Mouse (Mus musculus): ENCODE measurements around the gene Ninj2. TPM values are rescaled to one million over a fixed set of nuclear protein-coding genes. Genes with fewer than 3 reads are reported as not detected.

Gene Ninj2
- polyA plus RNA-seq, 1 experiment from 2014 or later = 0.18 TPM

DNA sequence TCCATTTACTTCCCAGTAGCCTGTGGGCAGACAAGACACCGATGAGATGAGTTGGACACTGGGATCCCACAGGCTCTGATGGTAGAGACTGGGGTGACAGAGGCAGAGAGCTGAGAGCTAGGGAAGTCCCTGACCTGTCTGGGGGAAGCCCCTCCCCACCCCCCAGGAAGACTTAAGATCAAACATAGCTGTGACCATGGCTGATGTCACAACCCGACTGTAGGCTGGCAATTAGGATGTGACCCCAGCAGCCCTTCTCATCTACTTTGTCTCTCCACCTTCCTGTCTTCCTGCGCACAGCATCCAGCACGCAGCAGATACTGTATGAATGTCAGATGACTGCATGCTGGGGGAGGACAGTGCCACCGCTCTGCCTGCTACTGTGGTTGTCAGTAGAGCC, 113.4 kb downstream of the Ninj2 start:
- Histone ChIP-seq H3K27ac (ENCODE audit: low read length) (no peak overlapping the region), H3K4me2 (ENCODE audit: low read depth, low read length) (no peak overlapping the region), H3K4me3 (ENCODE audit: low read depth, low read length) (no peak overlapping the region), H3K36me3 (ENCODE audit: control insufficient read depth, insufficient read depth) (no peaks in the 10 kb centered on the region), H3K4me1 (ENCODE audit: control insufficient read depth, low read depth, low read length) (peaks cover 5% of the 10 kb centered on the region), H3K9ac (ENCODE audit: low read depth, low read length) (no peak overlapping the region), H3K27me3 (ENCODE audit: control insufficient read depth, insufficient read depth, low read depth, low read length) (peaks cover 4% of the 10 kb centered on the region), H3K9me3 (replicated peaks; ENCODE audit: control insufficient read depth, low read length) (no peaks in the 10 kb centered on the region)
- WGBS (ENCODE audit: insufficient replicate concordance) = 61% methylated on average over 5 of the region's 5 CpGs
- ATAC-seq (ENCODE audit: low read depth) = no peak

DNA sequence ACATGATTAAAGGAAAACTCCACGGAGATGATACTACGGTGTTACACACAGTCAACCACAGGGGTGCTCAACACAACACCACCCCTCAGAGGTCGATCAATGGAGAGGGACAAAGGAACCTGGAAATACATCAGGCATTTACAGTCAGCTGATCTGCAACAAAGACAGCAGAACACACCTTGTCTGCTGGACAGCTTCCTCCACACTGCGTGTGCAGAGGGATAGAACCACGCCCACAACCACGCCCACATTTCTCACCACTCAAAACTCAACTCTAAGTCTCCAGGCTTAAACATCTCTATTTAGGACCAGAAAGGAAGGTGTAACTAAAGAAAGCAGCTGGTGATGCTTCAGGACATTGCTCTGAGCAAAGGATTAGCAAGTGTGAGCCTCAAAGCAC, 118.4 kb downstream of the Ninj2 start:
- Histone ChIP-seq H3K27me3 (ENCODE audit: control insufficient read depth, insufficient read depth, low read depth, low read length) (no peaks in the 10 kb centered on the region), H3K4me1 (ENCODE audit: control insufficient read depth, low read depth, low read length) (peaks cover 32% of the 10 kb centered on the region), H3K4me2 (ENCODE audit: low read depth, low read length) (no peak overlapping the region), H3K27ac (ENCODE audit: low read length) (no peak overlapping the region), H3K4me3 (ENCODE audit: low read depth, low read length) (no peak overlapping the region), H3K9me3 (replicated peaks; ENCODE audit: control insufficient read depth, low read length) (no peaks in the 10 kb centered on the region), H3K36me3 (ENCODE audit: control insufficient read depth, insufficient read depth) (no peaks in the 10 kb centered on the region), H3K9ac (ENCODE audit: low read depth, low read length) (no peak overlapping the region)
- ATAC-seq (ENCODE audit: low read depth) = no peak; the same call in 1 of the 2 replicates
- WGBS (ENCODE audit: insufficient replicate concordance) = 42% methylated on average over 6 of the region's 6 CpGs

DNA sequence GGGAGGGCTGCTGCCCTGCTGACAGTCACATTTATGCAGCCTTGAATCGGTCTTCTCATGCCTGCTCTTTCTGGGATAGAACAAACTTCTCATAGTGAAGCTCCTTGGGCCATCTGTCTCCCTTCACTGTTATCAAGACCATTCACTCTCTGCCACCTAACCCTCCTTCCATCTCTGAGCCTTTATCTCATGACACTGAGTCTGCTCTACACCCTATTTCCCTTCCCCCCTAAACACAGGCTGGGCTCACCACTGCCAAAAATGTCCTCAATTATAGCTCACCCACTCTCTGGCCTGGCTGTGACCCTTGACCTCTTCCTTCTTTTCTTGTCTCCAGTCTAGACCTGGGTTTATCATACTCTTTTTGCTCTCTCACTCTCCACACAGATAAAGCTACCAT, 123.6 kb downstream of the Ninj2 start:
- 29% methylated on average over 1 of the region's 1 CpGs for WGBS (ENCODE audit: insufficient replicate concordance)
- Histone ChIP-seq H3K4me3 (ENCODE audit: low read depth, low read length) (peak overlapping the region; percentile 29; the same call in 1 of the 2 replicates), H3K9ac (ENCODE audit: low read depth, low read length) (peak overlapping the region; percentile 63), H3K9me3 (replicated peaks; ENCODE audit: control insufficient read depth, low read length) (no peaks in the 10 kb centered on the region), H3K27ac (ENCODE audit: low read length) (peak overlapping the region; percentile 95), H3K27me3 (ENCODE audit: control insufficient read depth, insufficient read depth, low read depth, low read length) (no peaks in the 10 kb centered on the region), H3K4me1 (ENCODE audit: control insufficient read depth, low read depth, low read length) (peaks cover 43% of the 10 kb centered on the region), H3K4me2 (ENCODE audit: low read depth, low read length) (peak overlapping the region; percentile 66), H3K36me3 (ENCODE audit: control insufficient read depth, insufficient read depth) (no peaks in the 10 kb centered on the region)
- ATAC-seq (ENCODE audit: low read depth) = peak; percentile 100

DNA sequence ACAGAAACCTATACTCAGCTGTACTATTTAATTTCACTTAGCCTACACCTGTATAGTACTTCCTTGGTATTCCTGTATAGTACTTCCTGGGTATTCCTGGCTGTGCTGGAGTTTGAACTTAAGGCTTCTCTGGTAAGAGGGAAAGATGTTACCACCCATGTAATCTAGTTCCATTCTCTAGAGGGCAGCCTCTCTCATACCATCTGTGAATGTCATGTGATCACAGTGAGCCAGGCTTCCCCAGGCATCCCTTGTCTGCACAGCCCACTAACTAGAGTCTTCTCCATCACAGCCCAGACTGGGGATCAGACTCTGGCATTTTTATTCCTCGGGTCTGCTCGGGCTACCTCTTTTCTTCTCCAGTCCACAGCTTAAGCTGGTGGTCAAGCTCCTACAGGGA, 126.1 kb downstream of the Ninj2 start:
- no peaks in the 10 kb centered on the region for H3K27me3 ChIP-seq (ENCODE audit: control insufficient read depth, insufficient read depth, low read depth, low read length)
- no peak overlapping the region for H3K9ac ChIP-seq (ENCODE audit: low read depth, low read length)
- no peak overlapping the region for H3K4me3 ChIP-seq (ENCODE audit: low read depth, low read length)
- ATAC-seq (ENCODE audit: low read depth) = no peak
- H3K27ac ChIP-seq (ENCODE audit: low read length) = no peak overlapping the region
- H3K4me2 ChIP-seq (ENCODE audit: low read depth, low read length) = no peak overlapping the region
- H3K36me3 ChIP-seq (ENCODE audit: control insufficient read depth, insufficient read depth) = no peaks in the 10 kb centered on the region
- 83% methylated on average over 2 of the region's 2 CpGs for WGBS (ENCODE audit: insufficient replicate concordance)
- no peaks in the 10 kb centered on the region for H3K9me3 ChIP-seq (replicated peaks; ENCODE audit: control insufficient read depth, low read length)
- peaks cover 38% of the 10 kb centered on the region for H3K4me1 ChIP-seq (ENCODE audit: control insufficient read depth, low read depth, low read length)

DNA sequence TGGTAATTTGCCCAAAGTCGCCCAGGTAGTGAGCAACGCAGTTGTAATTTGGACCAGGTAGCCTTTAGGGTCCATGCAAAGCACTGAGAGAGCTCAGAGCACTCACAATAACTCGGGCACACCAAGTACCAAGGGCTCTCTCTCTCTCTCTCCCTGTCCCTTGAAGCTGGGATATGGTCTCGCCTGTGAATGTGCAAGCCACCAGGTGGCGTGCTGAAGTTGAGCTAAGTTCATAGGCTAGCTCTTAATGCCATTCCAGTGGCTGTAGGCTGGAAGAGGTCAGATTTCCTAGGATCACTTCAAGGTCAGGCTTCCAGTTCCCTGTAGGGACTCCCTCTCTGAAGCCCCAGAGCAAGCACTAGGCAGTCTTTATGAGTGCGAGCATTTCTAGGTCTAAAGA, 129.5 kb downstream of the Ninj2 start:
- no peaks in the 10 kb centered on the region for H3K36me3 ChIP-seq (ENCODE audit: control insufficient read depth, insufficient read depth)
- no peaks in the 10 kb centered on the region for H3K9me3 ChIP-seq (replicated peaks; ENCODE audit: control insufficient read depth, low read length)
- no peaks in the 10 kb centered on the region for H3K27me3 ChIP-seq (ENCODE audit: control insufficient read depth, insufficient read depth, low read depth, low read length)
- no peak overlapping the region for H3K4me2 ChIP-seq (ENCODE audit: low read depth, low read length)
- WGBS (ENCODE audit: insufficient replicate concordance) = 18% methylated on average over 6 of the region's 6 CpGs
- ATAC-seq (ENCODE audit: low read depth) = no peak
- H3K4me1 ChIP-seq (ENCODE audit: control insufficient read depth, low read depth, low read length) = peaks cover 7% of the 10 kb centered on the region
- H3K4me3 ChIP-seq (ENCODE audit: low read depth, low read length) = no peak overlapping the region
- H3K27ac ChIP-seq (ENCODE audit: low read length) = no peak overlapping the region
- H3K9ac ChIP-seq (ENCODE audit: low read depth, low read length) = no peak overlapping the region

DNA sequence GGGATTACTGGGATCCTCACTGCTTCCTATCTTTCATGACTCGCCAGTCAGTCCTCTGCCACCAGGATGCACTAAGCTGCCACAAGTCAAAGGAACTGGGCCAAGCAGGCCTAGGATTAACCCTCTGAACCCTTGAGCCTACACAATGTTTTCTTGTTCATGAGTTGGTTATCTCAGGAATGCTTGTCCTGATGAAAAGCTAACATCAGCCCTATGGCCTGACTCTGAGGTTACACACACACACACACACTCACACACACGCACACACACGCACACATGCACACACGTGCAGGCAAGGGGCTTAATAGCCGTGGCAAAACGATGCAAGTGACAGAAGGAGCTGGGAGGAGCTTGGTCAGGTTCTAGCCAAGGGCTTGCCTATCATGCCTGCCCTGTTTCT, 132.2 kb downstream of the Ninj2 start:
- H3K4me1 ChIP-seq (ENCODE audit: control insufficient read depth, low read depth, low read length) = no peaks in the 10 kb centered on the region
- 41% methylated on average over 6 of the region's 6 CpGs for WGBS (ENCODE audit: insufficient replicate concordance)
- H3K27me3 ChIP-seq (ENCODE audit: control insufficient read depth, insufficient read depth, low read depth, low read length) = no peaks in the 10 kb centered on the region
- H3K4me2 ChIP-seq (ENCODE audit: low read depth, low read length) = no peak overlapping the region
- no peak overlapping the region for H3K4me3 ChIP-seq (ENCODE audit: low read depth, low read length)
- H3K36me3 ChIP-seq (ENCODE audit: control insufficient read depth, insufficient read depth) = no peaks in the 10 kb centered on the region
- ATAC-seq (ENCODE audit: low read depth) = no peak
- H3K9me3 ChIP-seq (replicated peaks; ENCODE audit: control insufficient read depth, low read length) = no peaks in the 10 kb centered on the region
- no peak overlapping the region for H3K9ac ChIP-seq (ENCODE audit: low read depth, low read length)
- H3K27ac ChIP-seq (ENCODE audit: low read length) = no peak overlapping the region

DNA sequence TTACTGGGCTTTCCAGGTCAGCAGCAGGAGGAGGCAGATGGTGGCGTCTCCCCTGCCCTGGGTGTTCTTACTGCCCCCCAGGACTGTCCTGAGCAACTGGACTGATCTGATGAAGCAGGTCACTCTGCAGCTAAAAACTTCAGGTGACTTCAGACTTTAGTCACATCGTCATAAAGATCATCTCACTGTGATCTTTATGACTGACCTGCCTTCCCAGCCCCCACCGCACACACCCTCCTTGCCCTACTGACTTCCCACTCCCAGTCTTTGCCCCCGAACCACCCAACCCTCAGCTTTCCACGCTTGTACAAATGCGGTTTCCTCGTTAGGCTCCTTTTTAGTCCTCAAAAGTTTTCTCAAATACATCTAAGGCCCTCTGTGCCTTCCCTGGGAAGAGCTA, 133.9 kb downstream of the Ninj2 start:
- no peak overlapping the region for H3K27ac ChIP-seq (ENCODE audit: low read length)
- no peak overlapping the region for H3K4me2 ChIP-seq (ENCODE audit: low read depth, low read length)
- H3K36me3 ChIP-seq (ENCODE audit: control insufficient read depth, insufficient read depth) = no peaks in the 10 kb centered on the region
- 66% methylated on average over 7 of the region's 7 CpGs for WGBS (ENCODE audit: insufficient replicate concordance)
- no peaks in the 10 kb centered on the region for H3K9me3 ChIP-seq (replicated peaks; ENCODE audit: control insufficient read depth, low read length)
- H3K4me3 ChIP-seq (ENCODE audit: low read depth, low read length) = no peak overlapping the region
- no peaks in the 10 kb centered on the region for H3K27me3 ChIP-seq (ENCODE audit: control insufficient read depth, insufficient read depth, low read depth, low read length)
- no peak for ATAC-seq (ENCODE audit: low read depth)
- H3K9ac ChIP-seq (ENCODE audit: low read depth, low read length) = no peak overlapping the region
- H3K4me1 ChIP-seq (ENCODE audit: control insufficient read depth, low read depth, low read length) = no peaks in the 10 kb centered on the region

DNA sequence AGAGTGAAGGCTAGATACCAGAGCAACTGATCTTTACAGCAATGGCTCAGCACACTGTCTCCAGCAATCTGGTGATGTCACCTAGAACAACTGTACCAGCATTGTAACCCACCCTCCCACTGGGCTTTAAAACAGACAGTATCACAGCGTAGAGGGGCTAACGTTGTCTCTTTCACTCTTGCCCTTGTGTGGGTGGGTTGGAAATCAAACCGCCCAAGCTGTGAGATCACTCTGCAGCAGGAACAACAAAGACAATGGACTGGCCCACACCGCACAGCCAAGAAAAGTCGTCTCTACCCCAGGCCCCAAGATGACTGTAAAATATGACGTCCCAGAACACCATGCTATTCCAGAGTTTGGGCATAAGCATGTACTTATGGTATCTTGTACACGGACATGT, 136.7 kb downstream of the Ninj2 start:
- no peak for ATAC-seq (ENCODE audit: low read depth)
- no peak overlapping the region for H3K4me2 ChIP-seq (ENCODE audit: low read depth, low read length)
- H3K27ac ChIP-seq (ENCODE audit: low read length) = no peak overlapping the region
- no peaks in the 10 kb centered on the region for H3K27me3 ChIP-seq (ENCODE audit: control insufficient read depth, insufficient read depth, low read depth, low read length)
- H3K9me3 ChIP-seq (replicated peaks; ENCODE audit: control insufficient read depth, low read length) = no peaks in the 10 kb centered on the region
- no peaks in the 10 kb centered on the region for H3K4me1 ChIP-seq (ENCODE audit: control insufficient read depth, low read depth, low read length)
- 48% methylated on average over 7 of the region's 7 CpGs for WGBS (ENCODE audit: insufficient replicate concordance)
- no peak overlapping the region for H3K9ac ChIP-seq (ENCODE audit: low read depth, low read length)
- H3K4me3 ChIP-seq (ENCODE audit: low read depth, low read length) = no peak overlapping the region
- H3K36me3 ChIP-seq (ENCODE audit: control insufficient read depth, insufficient read depth) = no peaks in the 10 kb centered on the region

DNA sequence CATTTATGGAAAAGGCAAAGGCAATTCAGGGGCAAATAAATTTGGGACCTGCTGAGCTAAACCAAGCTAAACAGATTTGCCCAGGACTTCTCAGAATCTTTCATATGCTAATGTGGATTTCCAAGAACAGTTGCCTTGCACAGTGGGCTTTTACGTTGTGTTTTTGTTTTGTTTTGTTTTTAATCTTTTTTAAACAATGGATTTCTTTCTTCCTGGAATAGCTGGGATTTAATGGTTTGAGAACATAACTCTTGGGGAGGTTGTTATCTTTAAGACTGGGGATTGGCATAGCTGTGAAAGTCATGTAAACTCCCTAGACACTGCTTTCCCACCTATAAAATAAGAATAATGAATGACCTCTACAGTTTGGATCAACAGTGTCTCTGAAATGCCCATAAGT, 137.3 kb downstream of the Ninj2 start:
- 30% methylated on average over 1 of the region's 1 CpGs for WGBS (ENCODE audit: insufficient replicate concordance)
- no peak for ATAC-seq (ENCODE audit: low read depth)
- no peak overlapping the region for H3K27ac ChIP-seq (ENCODE audit: low read length)

DNA sequence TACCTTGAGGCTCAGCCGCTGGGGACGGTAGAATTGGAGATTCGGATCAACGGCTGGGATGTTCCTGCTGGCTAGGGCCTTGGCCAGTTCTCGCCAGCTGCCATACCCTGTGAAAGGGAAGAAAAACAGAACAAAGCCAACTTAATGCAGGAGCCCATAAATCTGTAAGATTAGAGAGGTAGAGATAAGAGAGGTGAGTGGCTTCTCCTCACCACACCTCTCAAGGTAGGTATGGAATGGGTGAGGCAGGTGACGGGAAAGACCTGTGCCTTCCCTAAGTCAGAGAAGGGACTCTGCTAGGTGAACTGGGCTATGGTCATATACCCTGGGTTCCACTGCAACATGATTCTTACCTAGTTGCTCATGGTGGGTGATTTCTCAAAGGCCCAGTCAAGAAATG, 139.7 kb downstream of the Ninj2 start:
- H3K36me3 ChIP-seq (ENCODE audit: control insufficient read depth, insufficient read depth) = no peaks in the 10 kb centered on the region
- 86% methylated on average over 6 of the region's 6 CpGs for WGBS (ENCODE audit: insufficient replicate concordance)
- no peak overlapping the region for H3K9ac ChIP-seq (ENCODE audit: low read depth, low read length)
- H3K27ac ChIP-seq (ENCODE audit: low read length) = no peak overlapping the region
- H3K4me2 ChIP-seq (ENCODE audit: low read depth, low read length) = no peak overlapping the region
- H3K4me1 ChIP-seq (ENCODE audit: control insufficient read depth, low read depth, low read length) = no peaks in the 10 kb centered on the region
- ATAC-seq (ENCODE audit: low read depth) = no peak
- H3K9me3 ChIP-seq (replicated peaks; ENCODE audit: control insufficient read depth, low read length) = no peaks in the 10 kb centered on the region
- no peak overlapping the region for H3K4me3 ChIP-seq (ENCODE audit: low read depth, low read length)
- H3K27me3 ChIP-seq (ENCODE audit: control insufficient read depth, insufficient read depth, low read depth, low read length) = no peaks in the 10 kb centered on the region

More for the DNA sequence above, 137.3 kb downstream of the Ninj2 start:
- H3K4me2 ChIP-seq (ENCODE audit: low read depth, low read length) = no peak overlapping the region
- no peak overlapping the region for H3K9ac ChIP-seq (ENCODE audit: low read depth, low read length)
- no peaks in the 10 kb centered on the region for H3K9me3 ChIP-seq (replicated peaks; ENCODE audit: control insufficient read depth, low read length)
- no peaks in the 10 kb centered on the region for H3K4me1 ChIP-seq (ENCODE audit: control insufficient read depth, low read depth, low read length)
- H3K36me3 ChIP-seq (ENCODE audit: control insufficient read depth, insufficient read depth) = no peaks in the 10 kb centered on the region
- no peaks in the 10 kb centered on the region for H3K27me3 ChIP-seq (ENCODE audit: control insufficient read depth, insufficient read depth, low read depth, low read length)
- H3K4me3 ChIP-seq (ENCODE audit: low read depth, low read length) = no peak overlapping the region
